Mouse (Mus musculus): ENCODE data around the gene St5. TPM values are rescaled to one million over a fixed set of nuclear protein-coding genes. Genes with fewer than 3 reads are reported as not detected.

The St5 gene
- polyA plus RNA-seq, 1 experiment from 2014 or later = 46.3 TPM

DNA sequence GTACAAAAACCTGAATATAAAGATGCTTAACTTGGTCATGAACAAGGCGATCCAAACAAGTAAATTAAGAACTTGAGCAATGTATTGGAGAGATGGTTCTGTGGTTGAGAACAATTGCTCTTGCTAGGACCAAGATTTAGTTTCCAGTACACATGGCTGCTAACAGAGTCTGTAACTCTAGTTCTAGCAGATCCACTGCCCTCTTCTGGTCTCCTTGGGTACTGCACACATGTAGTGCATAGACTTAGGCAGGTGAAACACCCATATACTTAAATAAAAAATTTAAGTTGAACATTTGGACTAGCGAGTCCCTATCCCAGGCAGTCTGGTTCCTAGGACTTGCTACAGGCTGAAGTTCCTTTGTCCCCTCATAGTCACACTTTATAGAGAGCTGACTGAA lies 19.2 kb upstream of the St5 start:
- 95% methylated on average over 2 of the region's 2 CpGs for WGBS
- Histone ChIP-seq H3K4me3 (no peak overlapping the region), H3K36me3 (no peaks in the 10 kb centered on the region), H3K27ac (no peak overlapping the region), H3K27me3 (no peaks in the 10 kb centered on the region), H3K4me2 (no peak overlapping the region), H3K9me3 (no peaks in the 10 kb centered on the region), H3K4me1 (no peaks in the 10 kb centered on the region), H3K9ac (no peak overlapping the region)
- no peak for ATAC-seq (ENCODE audit: insufficient number of reproducible peaks, low FRiP score, low TSS enrichment, low read depth)

DNA sequence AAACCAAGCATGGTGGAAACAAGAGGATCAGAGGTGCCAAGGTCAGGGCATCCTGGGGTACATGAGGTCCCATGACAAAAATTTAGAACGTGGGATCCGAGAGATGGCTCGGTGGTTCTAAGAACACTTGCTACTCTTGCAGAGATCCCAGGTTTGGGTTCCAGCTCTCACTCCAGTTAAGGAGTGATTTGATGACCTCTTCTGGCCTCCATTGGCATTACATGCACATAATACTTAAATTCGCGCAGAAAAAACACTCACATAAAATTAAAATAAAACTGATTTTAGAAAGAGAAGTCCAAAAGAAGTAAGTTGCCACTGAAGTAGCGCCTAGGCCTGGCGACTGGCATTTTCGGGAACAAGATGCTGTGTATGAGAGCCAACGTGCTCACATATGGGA lies 15.9 kb upstream of the St5 start:
- ATAC-seq (ENCODE audit: insufficient number of reproducible peaks, low FRiP score, low TSS enrichment, low read depth) = no peak
- Histone ChIP-seq H3K27me3 (no peaks in the 10 kb centered on the region), H3K4me2 (no peak overlapping the region), H3K27ac (no peak overlapping the region), H3K9ac (no peak overlapping the region), H3K4me1 (no peaks in the 10 kb centered on the region), H3K36me3 (no peaks in the 10 kb centered on the region), H3K9me3 (no peaks in the 10 kb centered on the region), H3K4me3 (no peak overlapping the region)
- 54% methylated on average over 9 of the region's 9 CpGs for WGBS

DNA sequence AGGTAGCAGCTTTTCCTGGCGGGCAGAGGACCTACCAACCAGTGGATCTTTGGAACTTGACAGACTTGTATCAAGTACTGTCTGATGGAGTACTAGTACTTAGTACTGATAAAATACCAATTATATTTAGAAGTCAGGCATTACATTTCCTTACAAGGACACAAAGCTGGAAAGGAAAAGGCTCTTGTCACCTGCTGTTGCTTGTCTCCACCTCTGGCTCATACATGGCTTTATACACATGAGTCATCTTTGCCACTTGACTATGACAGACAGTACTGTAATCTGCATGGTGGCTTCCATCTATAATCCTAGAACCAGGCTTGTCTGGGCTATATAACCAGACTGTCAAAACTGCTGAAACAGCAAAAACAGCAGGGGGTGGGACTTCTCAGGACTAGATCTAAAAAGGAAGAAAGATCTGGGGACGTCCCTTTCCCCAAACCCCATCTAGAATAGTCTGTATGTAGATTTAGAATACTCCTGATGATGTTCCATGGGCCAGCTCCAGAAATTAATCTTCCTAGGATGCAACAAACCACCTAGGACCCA lies 10.1 kb upstream of the St5 start:
- no peak overlapping the region for H3K9ac ChIP-seq
- no peak overlapping the region for H3K27ac ChIP-seq
- no peak overlapping the region for H3K4me2 ChIP-seq
- H3K4me3 ChIP-seq = no peak overlapping the region
- 86% methylated on average over 2 of the region's 2 CpGs for WGBS
- H3K36me3 ChIP-seq = peaks cover 34% of the 10 kb centered on the region
- peaks cover 7% of the 10 kb centered on the region for H3K4me1 ChIP-seq
- H3K9me3 ChIP-seq = no peaks in the 10 kb centered on the region
- no peaks in the 10 kb centered on the region for H3K27me3 ChIP-seq
- ATAC-seq (ENCODE audit: insufficient number of reproducible peaks, low FRiP score, low TSS enrichment, low read depth) = no peak

- Histone ChIP-seq H3K4me2 (no peak overlapping the region), H3K9ac (no peak overlapping the region), H3K9me3 (no peaks in the 10 kb centered on the region), H3K27ac (no peak overlapping the region), H3K36me3 (peaks cover 34% of the 10 kb centered on the region), H3K27me3 (no peaks in the 10 kb centered on the region), H3K4me3 (no peak overlapping the region), H3K4me1 (peaks cover 11% of the 10 kb centered on the region)
- WGBS = 85% methylated on average over 7 of the region's 7 CpGs
- no peak for ATAC-seq (ENCODE audit: insufficient number of reproducible peaks, low FRiP score, low TSS enrichment, low read depth)
Observed at GRCm38 (mm10) chr7:109712198-109712597, 8.8 kb upstream of the St5 start.

GRCm38 (mm10) chr7:109710069-109710468 lies 6.7 kb upstream of the St5 start:
- Histone ChIP-seq H3K4me3 (no peak overlapping the region), H3K27me3 (no peaks in the 10 kb centered on the region), H3K9ac (no peak overlapping the region), H3K36me3 (peaks cover 34% of the 10 kb centered on the region), H3K4me2 (no peak overlapping the region), H3K27ac (no peak overlapping the region), H3K9me3 (no peaks in the 10 kb centered on the region), H3K4me1 (peaks cover 11% of the 10 kb centered on the region)
- no peak for ATAC-seq (ENCODE audit: insufficient number of reproducible peaks, low FRiP score, low TSS enrichment, low read depth)
- 70% methylated on average over 1 of the region's 1 CpGs for WGBS

DNA sequence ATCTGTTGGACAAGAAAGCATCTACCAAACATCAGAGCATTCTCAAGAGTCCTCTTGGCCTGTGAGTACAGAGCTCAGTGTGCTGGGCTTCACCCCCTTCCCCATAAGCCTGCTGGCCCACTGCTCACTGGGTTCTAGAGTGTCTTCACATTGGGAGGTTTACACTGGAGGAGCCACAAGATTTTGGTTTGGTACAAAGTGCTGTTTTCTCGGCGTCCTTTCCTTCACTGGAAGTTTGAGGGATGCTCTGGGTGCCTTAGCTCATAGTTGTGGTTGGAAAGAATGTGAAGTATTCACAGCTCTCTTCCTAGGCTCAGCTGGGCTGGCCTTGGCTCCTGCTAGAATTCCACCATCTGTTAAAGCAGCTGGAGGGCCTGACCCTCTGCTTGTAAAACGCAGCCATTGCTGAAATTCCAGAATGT lies 5.6 kb upstream of the St5 start:
- Histone ChIP-seq H3K4me1 (peaks cover 20% of the 10 kb centered on the region), H3K36me3 (peaks cover 34% of the 10 kb centered on the region), H3K9me3 (no peaks in the 10 kb centered on the region), H3K27me3 (no peaks in the 10 kb centered on the region), H3K27ac (peak overlapping the region; percentile 79), H3K4me2 (no peak overlapping the region), H3K9ac (no peak overlapping the region), H3K4me3 (no peak overlapping the region)
- peak; percentile 73; the same call in 1 of the 2 replicates for ATAC-seq (ENCODE audit: insufficient number of reproducible peaks, low FRiP score, low TSS enrichment, low read depth)
- WGBS = 13% methylated on average over 3 of the region's 3 CpGs

DNA sequence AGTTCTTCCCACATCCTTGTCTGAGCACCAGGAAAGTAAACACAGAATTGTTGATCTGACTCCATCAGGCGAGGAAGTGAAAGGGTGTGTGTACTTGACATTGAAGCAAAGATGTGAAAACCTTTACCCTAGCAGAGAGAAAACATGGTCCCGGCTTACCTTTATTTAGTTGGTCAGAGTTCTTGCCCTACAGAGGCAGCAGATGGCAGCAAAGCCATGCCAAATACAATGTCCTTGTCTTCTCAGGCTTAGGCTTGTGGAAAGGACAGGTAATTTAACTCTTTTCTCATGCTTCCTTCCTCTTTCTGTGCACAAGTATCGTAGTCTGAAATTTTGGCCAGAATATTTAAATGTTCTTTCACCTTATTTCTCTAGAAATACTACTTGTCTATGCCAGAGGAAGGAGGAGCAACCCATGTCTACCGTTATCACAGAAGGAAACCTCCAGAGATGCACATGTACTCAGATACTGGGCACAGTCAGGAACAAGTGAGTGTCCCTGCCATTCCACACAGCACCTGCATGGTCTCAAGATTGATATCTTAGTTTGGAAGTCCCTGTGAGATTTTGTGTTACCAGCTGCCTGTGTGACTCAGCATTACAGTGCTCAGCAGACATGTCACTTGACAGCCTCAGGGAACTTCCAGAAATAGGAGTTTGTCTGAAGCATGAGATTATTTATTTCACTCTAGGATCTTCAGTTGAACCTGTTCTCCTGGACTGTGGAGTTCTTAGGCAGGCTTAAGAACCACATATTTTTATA lies 3.8 kb upstream of the St5 start:
- Histone ChIP-seq H3K4me3 (no peak overlapping the region), H3K4me1 (peaks cover 26% of the 10 kb centered on the region), H3K9me3 (no peaks in the 10 kb centered on the region), H3K9ac (no peak overlapping the region), H3K27ac (no peak overlapping the region), H3K36me3 (peaks cover 24% of the 10 kb centered on the region), H3K27me3 (no peaks in the 10 kb centered on the region), H3K4me2 (no peak overlapping the region)
- ATAC-seq (ENCODE audit: insufficient number of reproducible peaks, low FRiP score, low TSS enrichment, low read depth) = no peak
- WGBS = 46% methylated on average over 4 of the region's 4 CpGs

- WGBS = 67% methylated on average over 3 of the region's 3 CpGs
- H3K9ac ChIP-seq = no peak overlapping the region
- no peak for ATAC-seq (ENCODE audit: insufficient number of reproducible peaks, low FRiP score, low TSS enrichment, low read depth)
- H3K9me3 ChIP-seq = no peaks in the 10 kb centered on the region
- peaks cover 23% of the 10 kb centered on the region for H3K4me1 ChIP-seq
- no peak overlapping the region; the same call in 1 of the 2 replicates for H3K27ac ChIP-seq
- no peaks in the 10 kb centered on the region for H3K27me3 ChIP-seq
- no peaks in the 10 kb centered on the region for H3K36me3 ChIP-seq
- H3K4me3 ChIP-seq = peak overlapping the region; percentile 73
- peak overlapping the region; percentile 85; the same call in 1 of the 2 replicates for H3K4me2 ChIP-seq
Observed at GRCm38 (mm10) chr7:109704461-109704860, 1.1 kb upstream of the St5 start.

GRCm38 (mm10) chr7:109704016-109704377 lies 592 bp upstream of the St5 start:
- ATAC-seq (ENCODE audit: insufficient number of reproducible peaks, low FRiP score, low TSS enrichment, low read depth) = no peak; the same call in 1 of the 2 replicates
- H3K27ac ChIP-seq = peak overlapping the region; percentile 86
- H3K9ac ChIP-seq = peak overlapping the region; percentile 76
- 3% methylated on average over 17 of the region's 17 CpGs for WGBS
- peak overlapping the region; percentile 85 for H3K4me2 ChIP-seq
- no peaks in the 10 kb centered on the region for H3K27me3 ChIP-seq
- H3K9me3 ChIP-seq = no peaks in the 10 kb centered on the region
- no peaks in the 10 kb centered on the region for H3K36me3 ChIP-seq
- peaks cover 23% of the 10 kb centered on the region for H3K4me1 ChIP-seq
- H3K4me3 ChIP-seq = peak overlapping the region; percentile 73

DNA sequence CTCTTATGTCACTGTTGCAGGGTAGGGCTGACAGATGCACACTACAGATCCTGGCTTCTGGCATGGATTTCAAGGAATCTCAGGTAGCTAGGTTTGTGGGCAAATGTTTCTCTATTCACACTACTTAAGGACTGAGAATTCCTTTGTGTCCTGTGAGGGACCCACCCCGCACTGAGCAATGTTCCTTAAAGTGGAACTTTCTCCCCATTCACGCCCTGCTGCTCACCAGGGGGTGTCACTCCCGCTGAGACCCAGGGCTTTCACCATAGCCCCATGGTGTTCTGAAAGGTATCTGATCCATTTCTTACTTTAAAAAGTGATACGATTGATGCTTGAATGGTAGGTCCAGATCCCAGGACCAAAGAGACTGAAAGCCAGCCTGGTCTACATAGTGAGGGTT lies 684 bp downstream of the St5 start:
- H3K36me3 ChIP-seq = no peaks in the 10 kb centered on the region
- H3K27me3 ChIP-seq = no peaks in the 10 kb centered on the region
- ATAC-seq (ENCODE audit: insufficient number of reproducible peaks, low FRiP score, low TSS enrichment, low read depth) = no peak
- peak overlapping the region; percentile 73; the same call in 1 of the 2 replicates for H3K4me3 ChIP-seq
- H3K4me2 ChIP-seq = peak overlapping the region; percentile 85
- 43% methylated on average over 4 of the region's 4 CpGs for WGBS
- no peaks in the 10 kb centered on the region for H3K9me3 ChIP-seq
- H3K9ac ChIP-seq = no peak overlapping the region
- peaks cover 15% of the 10 kb centered on the region; the same call in 1 of the 2 replicates for H3K4me1 ChIP-seq
- H3K27ac ChIP-seq = no peak overlapping the region

DNA sequence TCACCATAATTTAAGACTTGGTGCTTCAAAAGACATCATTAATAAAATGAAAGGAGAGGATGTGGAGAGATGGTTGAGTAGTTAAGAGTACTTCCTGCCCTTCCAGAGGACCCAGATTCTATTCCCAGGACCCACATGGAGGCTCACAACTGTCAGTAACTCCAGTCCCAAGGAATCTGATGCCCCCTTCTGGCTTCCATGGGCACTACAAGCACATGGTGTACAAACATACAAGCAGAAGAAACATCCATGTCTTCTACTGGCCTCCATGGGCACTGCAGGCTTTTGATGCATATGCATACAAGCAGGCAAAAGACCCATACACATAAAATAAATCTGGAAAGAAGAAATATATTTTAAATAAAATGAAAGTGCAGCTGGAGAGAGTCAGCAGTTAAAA lies 3.2 kb downstream of the St5 start:
- ATAC-seq (ENCODE audit: insufficient number of reproducible peaks, low FRiP score, low TSS enrichment, low read depth) = no peak
- no peak overlapping the region for H3K4me2 ChIP-seq
- H3K4me3 ChIP-seq = no peak overlapping the region
- H3K27me3 ChIP-seq = no peaks in the 10 kb centered on the region
- H3K27ac ChIP-seq = no peak overlapping the region
- H3K36me3 ChIP-seq = no peaks in the 10 kb centered on the region
- H3K9me3 ChIP-seq = no peaks in the 10 kb centered on the region
- H3K4me1 ChIP-seq = peaks cover 15% of the 10 kb centered on the region; the same call in 1 of the 2 replicates
- no peak overlapping the region for H3K9ac ChIP-seq

DNA sequence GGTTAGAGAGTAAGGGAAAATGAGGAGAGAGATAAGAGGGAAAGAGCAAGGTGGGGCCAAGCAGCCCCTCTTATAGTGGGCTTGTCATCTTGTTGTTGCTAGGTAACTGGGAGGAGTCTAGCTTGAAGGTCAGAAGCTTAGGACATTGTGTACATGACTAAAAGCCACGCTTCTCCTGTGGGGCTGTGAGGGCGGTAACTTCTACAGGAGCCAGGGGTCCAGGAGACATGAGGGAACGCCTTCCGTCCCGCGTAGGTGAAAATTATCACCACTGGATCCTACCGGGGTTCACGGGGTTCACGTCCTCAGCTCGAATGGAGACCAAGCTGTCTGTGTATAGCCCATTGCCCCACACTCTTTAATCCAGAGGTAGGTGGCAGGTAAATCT lies 8.1 kb downstream of the St5 start:
- no peaks in the 10 kb centered on the region for H3K36me3 ChIP-seq
- no peak for ATAC-seq (ENCODE audit: insufficient number of reproducible peaks, low FRiP score, low TSS enrichment, low read depth)
- H3K27ac ChIP-seq = no peak overlapping the region
- H3K4me1 ChIP-seq = no peaks in the 10 kb centered on the region
- 94% methylated on average over 10 of the region's 10 CpGs for WGBS
- H3K9ac ChIP-seq = no peak overlapping the region
- no peak overlapping the region for H3K4me3 ChIP-seq
- H3K27me3 ChIP-seq = no peaks in the 10 kb centered on the region
- no peak overlapping the region for H3K4me2 ChIP-seq
- H3K9me3 ChIP-seq = no peaks in the 10 kb centered on the region

Data from limb, embryonic 15.5 days (tissue).